Mouse (Mus musculus) stomach, postnatal 0 days (tissue): ENCODE data around the gene Gm10447. TPM values are rescaled to one million over a fixed set of nuclear protein-coding genes. Genes with fewer than 3 reads are reported as not detected.
A peak's percentile ranks its signal among the peaks of the same experiment; 100 is the strongest.

Experiments used
- ATAC-seq: fragments of 200-750 bp; cut with Nextera tagmentation; 2 replicates; pipeline ENCODE4 v1.8.0; 2017; ENCODE audit not compliant: low FRiP score, low TSS enrichment
- DNase-seq: peaks from one replicate; pipeline ENCODE4 v3.0.0-alpha.2; 2016; ENCODE audit warnings: low spot score
- H3K27ac ChIP-seq: fragments of 300-500 bp; sonication (generic); replicated peaks from 2 replicates; pipeline ENCODE4 v1.5.1; 2014; ENCODE audit warnings: mild to moderate bottlenecking, control low read depth
- H3K27me3 ChIP-seq: fragments of 300-500 bp; sonication (generic); 2 replicates; pipeline ENCODE4 v1.6.1; 2014; ENCODE audit warnings: low read length; ENCODE audit not compliant: control insufficient read depth, insufficient read depth
- H3K36me3 ChIP-seq: fragments of 300-500 bp; sonication (generic); 2 replicates; pipeline ENCODE4 v1.6.1; 2014; ENCODE audit warnings: low read length, mixed read lengths; ENCODE audit not compliant: control insufficient read depth, insufficient read depth
- H3K4me1 ChIP-seq: fragments of 300-500 bp; sonication (generic); replicated peaks from 2 replicates; pipeline ENCODE4 v1.6.1; 2014; ENCODE audit warnings: antibody characterized with exemption; ENCODE audit not compliant: control insufficient read depth, insufficient read depth
- H3K4me2 ChIP-seq: fragments of 300-500 bp; sonication (generic); replicated peaks from 2 replicates; pipeline ENCODE4 v1.6.1; 2014; ENCODE audit warnings: low read depth, mild to moderate bottlenecking, control low read depth, moderate library complexity
- H3K4me3 ChIP-seq: fragments of 300-500 bp; sonication (generic); 2 replicates; pipeline ENCODE4 v1.5.1; 2014; ENCODE audit warnings: low read depth, low read length, control low read depth
- H3K9ac ChIP-seq: fragments of 300-500 bp; sonication (generic); 2 replicates; pipeline ENCODE4 v1.6.1; 2014; ENCODE audit warnings: mild to moderate bottlenecking, low read length, control low read depth, mixed read lengths
- H3K9me3 ChIP-seq: fragments of 300-500 bp; sonication (generic); 2 replicates; pipeline ENCODE4 v1.6.1; 2016; ENCODE audit warnings: low read length; ENCODE audit not compliant: control insufficient read depth
- CTCF ChIP-seq: IDR thresholded peaks from 2 replicates; pipeline ENCODE4 v1.5.1; 2016; ENCODE audit warnings: antibody characterized with exemption, low read depth, mild to moderate bottlenecking, moderate library complexity
- EP300 ChIP-seq: optimal IDR thresholded peaks from 2 replicates; pipeline ENCODE3; 2016; ENCODE audit warnings: antibody characterized with exemption
- WGBS: fragments of 180-500 bp; shearing (Covaris S2); extraction: QIAGEN DNeasy Blood & Tissue Kit; methylation state at CpG from one replicate; pipeline ENCODE4 v1.1.7; 2014; 5-methylcytosine and 5-hydroxymethylcytosine counted together
- polyA plus RNA-seq: library from polyadenylated mRNA; unstranded; fragments of >200 nt; fragmentation: Nextera tagmentation; extraction: Ambion mirVana; gene quantifications from 2 replicates; pipeline ENCODE4 v1.2.1, GENCODE M21; 2015

Gm10447 gene
- polyA plus RNA-seq, 1 experiment from 2014 or later = 0.08 TPM

DNA sequence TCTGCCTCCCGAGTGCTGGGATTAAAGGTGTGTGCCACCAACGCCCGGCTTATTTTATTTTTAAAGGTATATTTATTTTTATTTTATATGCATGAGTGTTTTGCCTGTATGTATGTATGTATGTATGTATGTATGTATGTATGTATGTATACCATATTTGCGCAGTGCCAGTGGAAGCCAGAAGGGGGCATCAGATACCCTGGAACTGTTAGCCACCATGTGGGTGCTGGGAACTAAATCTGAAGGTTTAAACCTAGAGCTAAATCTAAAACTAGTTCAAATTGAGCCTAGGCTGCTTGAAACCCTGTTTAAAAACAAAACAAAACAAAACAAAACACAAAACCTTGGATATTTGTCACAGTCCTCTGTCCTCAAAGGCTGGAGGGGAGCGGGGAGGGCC, 32.1 kb upstream of the Gm10447 start:
- Histone ChIP-seq H3K4me2 (no peak overlapping the region), H3K27me3 (no peaks in the 10 kb centered on the region), H3K4me3 (no peak overlapping the region), H3K9ac (no peak overlapping the region), H3K27ac (no peak overlapping the region), H3K4me1 (0 out of 2 replicates have a peak, but pooled peaks cover 4% of the 10 kb centered on the region), H3K9me3 (no peaks in the 10 kb centered on the region), H3K36me3 (no peaks in the 10 kb centered on the region)
- TF ChIP-seq CTCF = peak; percentile 33; the same call in 1 of the 2 replicates
- no peak for TF ChIP-seq EP300
- over 99% methylated on average over 5 of the region's 5 CpGs for WGBS
- ATAC-seq = no peak
- DNase-seq = no peak

DNA sequence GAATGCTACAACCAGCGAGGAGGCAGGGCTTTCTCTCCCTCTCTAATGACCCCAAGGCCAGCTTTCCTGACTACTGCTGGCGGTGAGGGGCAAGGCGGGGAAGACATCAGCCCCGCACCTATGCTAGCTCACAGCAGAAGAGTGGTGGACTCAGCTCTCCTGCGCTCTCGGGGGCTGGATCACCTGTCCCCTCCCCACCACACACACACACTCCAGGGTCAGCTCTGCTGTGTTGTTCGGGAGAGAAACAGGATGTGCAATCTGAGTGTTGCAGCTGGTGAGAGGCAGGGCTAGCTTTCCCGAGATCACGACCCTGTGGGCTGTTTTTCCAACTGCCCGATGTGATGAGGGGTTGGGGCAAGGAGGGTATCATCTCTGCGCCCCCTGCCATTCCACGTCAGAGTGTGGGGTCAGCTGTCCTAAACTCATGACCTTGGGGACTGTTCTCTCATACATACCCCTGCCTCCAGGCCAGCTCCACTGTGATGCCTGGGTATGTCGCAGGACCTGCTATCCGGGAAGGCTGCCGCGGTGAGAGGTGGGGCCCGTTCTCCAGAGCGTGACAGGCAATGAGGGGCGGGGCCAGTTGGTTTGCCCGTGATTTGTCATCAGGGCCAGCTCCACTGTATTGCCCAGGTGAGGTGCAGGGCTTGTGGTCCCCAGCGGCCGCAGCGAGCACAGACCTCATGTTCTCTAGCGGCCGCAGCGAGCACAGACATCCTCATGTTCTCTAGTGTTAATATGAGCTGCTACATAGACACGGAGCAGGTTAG, 30.1 kb upstream of the Gm10447 start:
- Histone ChIP-seq H3K4me3 (peak overlapping the region; percentile 4; the same call in 1 of the 2 replicates), H3K27me3 (no peaks in the 10 kb centered on the region), H3K9ac (no peak overlapping the region), H3K27ac (no peak overlapping the region), H3K4me2 (peak overlapping the region; percentile 25), H3K36me3 (no peaks in the 10 kb centered on the region), H3K9me3 (no peaks in the 10 kb centered on the region), H3K4me1 (0 out of 2 replicates have a peak, but pooled peaks cover 4% of the 10 kb centered on the region)
- peak; percentile 87 for ATAC-seq
- peak; percentile 88 for DNase-seq
- TF ChIP-seq EP300 = no peak
- no peak for TF ChIP-seq CTCF
- WGBS = 14% methylated on average over 27 of the region's 27 CpGs

DNA sequence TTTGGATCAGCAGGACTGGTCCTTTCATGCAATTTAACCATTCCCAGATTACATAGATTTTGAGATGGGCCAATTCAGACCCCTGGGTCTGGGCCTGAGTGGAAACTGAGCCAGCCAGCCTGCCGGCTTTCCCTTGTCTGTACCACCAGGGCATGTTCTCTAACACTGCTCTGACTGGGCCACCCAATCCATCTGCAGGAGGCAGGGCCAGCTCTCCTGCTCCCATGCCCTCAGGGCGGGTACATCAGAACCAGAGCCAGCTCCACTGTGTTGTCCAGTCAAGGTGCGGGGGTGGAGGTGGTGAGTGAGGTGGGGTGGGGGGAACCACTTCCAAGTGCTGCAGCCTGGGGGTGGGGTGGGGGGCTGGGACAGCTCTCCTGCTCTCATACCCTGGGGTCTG, 29.4 kb upstream of the Gm10447 start:
- Histone ChIP-seq H3K9me3 (no peaks in the 10 kb centered on the region), H3K36me3 (no peaks in the 10 kb centered on the region), H3K27ac (no peak overlapping the region), H3K4me3 (no peak overlapping the region), H3K9ac (no peak overlapping the region), H3K4me1 (0 out of 2 replicates have a peak, but pooled peaks cover 2% of the 10 kb centered on the region), H3K4me2 (no peak overlapping the region), H3K27me3 (no peaks in the 10 kb centered on the region)
- 83% methylated on average over 3 of the region's 3 CpGs for WGBS
- DNase-seq = no peak
- TF ChIP-seq CTCF (no peak), EP300 (no peak)
- no peak for ATAC-seq

DNA sequence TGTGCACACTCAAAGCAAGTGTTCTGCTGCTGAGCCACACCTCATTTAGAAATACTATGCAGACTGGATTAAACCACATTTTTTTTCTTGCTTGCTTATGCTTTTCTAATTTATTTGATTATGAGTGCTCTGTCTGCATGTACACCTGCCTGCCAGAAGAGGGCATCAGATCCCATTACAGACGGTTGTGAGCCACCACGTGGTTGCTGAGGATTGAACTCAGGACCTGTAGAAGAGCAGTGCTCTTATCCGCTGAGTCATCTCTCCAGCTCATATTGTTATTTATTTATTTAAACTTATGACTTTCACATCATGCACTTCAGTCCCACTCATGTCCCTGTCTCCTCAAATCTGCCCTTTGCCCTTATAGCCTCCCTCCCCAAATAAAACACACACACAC, 28.8 kb upstream of the Gm10447 start:
- TF ChIP-seq EP300 (no peak), CTCF (peak; percentile 65)
- H3K4me2 ChIP-seq = no peak overlapping the region
- H3K27ac ChIP-seq = no peak overlapping the region
- H3K4me1 ChIP-seq = 0 out of 2 replicates have a peak, but pooled peaks cover 2% of the 10 kb centered on the region
- WGBS = 50% methylated on average over 3 of the region's 3 CpGs
- H3K27me3 ChIP-seq = no peaks in the 10 kb centered on the region
- no peaks in the 10 kb centered on the region for H3K9me3 ChIP-seq
- H3K9ac ChIP-seq = no peak overlapping the region
- no peak overlapping the region for H3K4me3 ChIP-seq
- ATAC-seq (no peak), DNase-seq (no peak)
- no peaks in the 10 kb centered on the region for H3K36me3 ChIP-seq

DNA sequence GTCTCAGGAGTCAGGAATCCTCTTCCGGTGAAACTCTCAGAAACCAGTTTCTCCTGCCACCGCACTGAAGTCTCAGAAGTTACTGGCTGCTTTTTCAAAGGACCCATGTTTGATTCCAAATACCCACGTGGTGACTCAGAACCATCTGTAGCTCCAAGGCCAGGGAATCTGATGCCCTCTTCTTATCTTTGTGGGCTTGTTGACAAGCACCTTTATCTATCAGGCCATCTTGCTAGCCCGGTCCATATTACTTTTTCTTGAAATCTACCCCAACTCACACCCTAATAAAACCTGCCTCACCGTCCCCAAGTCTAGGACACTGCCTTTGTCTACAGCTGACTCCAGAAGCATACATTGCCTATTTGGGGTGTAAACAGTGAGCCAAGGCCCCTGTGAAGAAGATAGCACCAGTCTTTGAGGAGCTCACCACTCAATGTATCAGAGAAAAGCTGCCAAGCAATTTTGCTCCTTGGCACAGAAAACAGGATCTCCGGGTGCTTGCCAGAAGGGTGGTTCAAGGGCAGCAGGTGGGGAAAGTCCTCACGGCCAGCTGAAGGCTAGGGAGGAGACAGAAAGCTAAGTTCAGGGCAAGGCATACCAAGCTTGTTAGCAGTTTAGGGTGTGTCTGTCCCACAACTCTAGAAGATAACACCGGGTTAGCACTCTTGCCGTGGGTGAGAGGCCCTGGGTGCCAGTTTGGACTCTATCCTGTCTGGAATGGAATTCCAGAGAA, 26.4 kb upstream of the Gm10447 start:
- no peak for TF ChIP-seq EP300
- TF ChIP-seq CTCF = no peak
- 43% methylated on average over 9 of the region's 9 CpGs for WGBS
- DNase-seq (peak; percentile 73), ATAC-seq (peak; percentile 70)
- no peak overlapping the region for H3K4me3 ChIP-seq
- H3K9ac ChIP-seq = no peak overlapping the region
- no peak overlapping the region for H3K4me2 ChIP-seq
- H3K27ac ChIP-seq = peak overlapping the region; percentile 35; the same call in 1 of the 2 replicates
- no peaks in the 10 kb centered on the region for H3K36me3 ChIP-seq
- peaks cover 14% of the 10 kb centered on the region for H3K27me3 ChIP-seq
- 0 out of 2 replicates have a peak, but pooled peaks cover 2% of the 10 kb centered on the region for H3K4me1 ChIP-seq
- no peaks in the 10 kb centered on the region for H3K9me3 ChIP-seq
